Mouse (Mus musculus): ENCODE measurements around the gene Zfp600. TPM values are rescaled to one million over a fixed set of nuclear protein-coding genes. Genes with fewer than 3 reads are reported as not detected.
"Not testable (repeated sequence)": the region's sequence is repeated elsewhere in the genome, so short reads cannot be mapped to it uniquely, and the experiment has no call there.

Zfp600 gene
- not detected for total RNA-seq (2021)

- not testable (repeated sequence) for DNase-seq
Observed at GRCm38 (mm10) chr4:146156524-146156923, at the start of gene Zfp600. TSS of gene Zfp600 (plus strand) at chr4:146156824.

GRCm38 (mm10) chr4:146162893-146163292, 6.3 kb downstream of the Zfp600 start:
- not testable (repeated sequence) for DNase-seq

- not testable (repeated sequence) for DNase-seq
Observed at GRCm38 (mm10) chr4:146167202-146167832, 10.7 kb downstream of the Zfp600 start.

- not testable (repeated sequence) for DNase-seq
Observed at GRCm38 (mm10) chr4:146167879-146168532, 11.4 kb downstream of the Zfp600 start.

GRCm38 (mm10) chr4:146168730-146169215, 12.1 kb downstream of the Zfp600 start:
- not testable (repeated sequence) for DNase-seq

- peak in 1 of 2 experiments; percentile 3 for DNase-seq
Observed at GRCm38 (mm10) chr4:146173378-146174226, 17.0 kb downstream of the Zfp600 start.

- DNase-seq: not testable (repeated sequence)
Observed at GRCm38 (mm10) chr4:146204357-146204756, 47.7 kb downstream of the Zfp600 start.

- DNase-seq: not testable (repeated sequence)
Observed at GRCm38 (mm10) chr4:146239252-146240244, 82.9 kb downstream of the Zfp600 start.

- DNase-seq: not testable (repeated sequence)
Observed at GRCm38 (mm10) chr4:146242119-146242518, 85.5 kb downstream of the Zfp600 start.

Other genes with a start within 250 kb of the Zfp600 start
- gene Zfp987, start 59.5 kb upstream of the Zfp600 start, total RNA-seq (2021): not detected